Comparison of ENCODE assay signal across 23 mouse cellular contexts in the genomic region with DNA sequence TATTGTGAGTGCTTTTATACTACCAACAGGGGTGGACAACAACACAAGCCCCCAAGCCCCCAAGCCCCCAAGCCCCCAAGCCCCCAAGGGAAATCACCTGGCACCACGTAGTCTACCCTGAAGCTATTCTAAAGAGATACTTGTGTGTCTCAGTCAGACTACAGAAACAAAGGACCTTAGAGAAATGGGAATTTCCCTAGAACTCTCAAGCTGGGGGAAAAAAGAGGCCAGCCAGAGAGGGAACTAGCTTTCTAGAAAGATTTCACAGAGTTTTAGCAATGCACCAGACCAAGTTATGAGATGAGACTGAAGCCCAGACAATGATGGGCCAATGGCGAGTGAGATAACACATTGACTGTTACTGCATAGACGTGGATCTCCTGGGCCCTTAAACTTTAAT.
"Had no signal": no experiment of that assay in that cellular context is flagged by ENCODE, and none has a peak within 500 bp of the region (broad histone marks: within the 10 kb centered on the region; RNA-seq: fewer than 3 reads in every experiment).

No protein-coding gene starts in this region.

- H3K27me3 ChIP-seq: embryonic facial prominence, embryonic 12.5 days; embryonic facial prominence, embryonic 15.5 days; forebrain, embryonic 13.5 days; forebrain, embryonic 15.5 days had no signal

- H3K4me3 ChIP-seq: embryonic facial prominence, embryonic 10.5 days; embryonic facial prominence, embryonic 12.5 days; embryonic facial prominence, embryonic 13.5 days; embryonic facial prominence, embryonic 15.5 days; forebrain, embryonic 10.5 days; forebrain, embryonic 12.5 days; forebrain, embryonic 13.5 days; forebrain, embryonic 15.5 days; gastrocnemius, adult 2 months; heart, adult 2 months; heart, embryonic 10.5 days had no signal

- H3K4me2 ChIP-seq: embryonic facial prominence, embryonic 12.5 days; embryonic facial prominence, embryonic 13.5 days; embryonic facial prominence, embryonic 15.5 days; forebrain, embryonic 12.5 days; forebrain, embryonic 13.5 days; forebrain, embryonic 15.5 days had no signal

- DNase-seq: cerebellum, adult 9-11 months; cerebellum, postnatal 14 days; cerebellum, postnatal 25 days; cerebellum, postnatal 36 days; embryo, embryonic 11 days; forebrain, postnatal 0 days; gastrocnemius, adult 2 months; gastrocnemius, postnatal 10 days; gastrocnemius, postnatal 14 days; gastrocnemius, postnatal 25 days; gastrocnemius, postnatal 36 days; heart, adult 11 months; heart, adult 18-20 months; heart, adult 2 months had no signal

- H3K9ac ChIP-seq: embryonic facial prominence, embryonic 12.5 days; embryonic facial prominence, embryonic 13.5 days; embryonic facial prominence, embryonic 15.5 days; forebrain, embryonic 12.5 days; forebrain, embryonic 13.5 days; forebrain, embryonic 15.5 days; forebrain, postnatal 0 days had no signal

- H3K36me3 ChIP-seq: embryonic facial prominence, embryonic 10.5 days; embryonic facial prominence, embryonic 12.5 days; embryonic facial prominence, embryonic 13.5 days; embryonic facial prominence, embryonic 15.5 days; forebrain, embryonic 10.5 days; forebrain, embryonic 12.5 days; forebrain, embryonic 15.5 days; heart, embryonic 10.5 days had no signal

- H3K9me3 ChIP-seq: embryonic facial prominence, embryonic 10.5 days; embryonic facial prominence, embryonic 12.5 days; embryonic facial prominence, embryonic 13.5 days; embryonic facial prominence, embryonic 15.5 days; forebrain, embryonic 10.5 days; forebrain, embryonic 12.5 days; forebrain, embryonic 13.5 days; forebrain, embryonic 15.5 days; heart, embryonic 10.5 days had no signal

- H3K27ac ChIP-seq: embryonic facial prominence, embryonic 10.5 days; embryonic facial prominence, embryonic 12.5 days; embryonic facial prominence, embryonic 13.5 days; embryonic facial prominence, embryonic 15.5 days; forebrain, embryonic 10.5 days; forebrain, embryonic 12.5 days; forebrain, embryonic 13.5 days; forebrain, embryonic 15.5 days; gastrocnemius, adult 2 months; heart, adult 2 months; heart, embryonic 10.5 days had no signal
